Mouse (Mus musculus) G1E (cell line): ENCODE data around the gene Zfp488. TPM values are rescaled to one million over a fixed set of nuclear protein-coding genes. Genes with fewer than 3 reads are reported as not detected.

Source experiments
- ATAC-seq: 2 replicates; pipeline ENCODE4 v1.8.0; 2016; ENCODE audit warnings: mild to moderate bottlenecking; ENCODE audit not compliant: insufficient number of reproducible peaks, poor library complexity, low FRiP score, severe bottlenecking; ENCODE audit errors: extremely low read depth
- DNase-seq: peaks from one replicate; pipeline ENCODE4 v3.0.0; 2012; ENCODE audit warnings: low spot score
- H3K27me3 ChIP-seq: 2 replicates; pipeline ENCODE4 v1.6.1; 2012; ENCODE audit warnings: mild to moderate bottlenecking, low read length, inconsistent platforms; ENCODE audit not compliant: insufficient read depth
- H3K36me3 ChIP-seq: replicated peaks from 2 replicates; pipeline ENCODE3; 2012; ENCODE audit warnings: mild to moderate bottlenecking, inconsistent platforms
- H3K4me1 ChIP-seq: 2 replicates; pipeline ENCODE4 v1.6.1; 2012; ENCODE audit warnings: low read depth, low read length, inconsistent platforms, mixed read lengths; ENCODE audit not compliant: insufficient read depth
- H3K4me3 ChIP-seq: 2 replicates; pipeline ENCODE4 v1.5.1; 2012; ENCODE audit warnings: low read depth, mild to moderate bottlenecking, inconsistent platforms, low read length, moderate library complexity, mixed read lengths
- H3K9me3 ChIP-seq: replicated peaks from 2 replicates; pipeline ENCODE4 v1.6.1; 2012; ENCODE audit warnings: inconsistent platforms
- CTCF ChIP-seq: IDR thresholded peaks from 2 replicates; pipeline ENCODE4 v1.5.1; 2012; ENCODE audit warnings: low read depth, low read length, inconsistent platforms, mixed read lengths
- GATA1 ChIP-seq: IDR thresholded peaks from 2 replicates; pipeline ENCODE4 v1.6.1; 2012; ENCODE audit warnings: borderline replicate concordance, low read length, inconsistent platforms, mixed read lengths
- GATA2 ChIP-seq: IDR thresholded peaks from 2 replicates; pipeline ENCODE4 v1.6.1; 2012; ENCODE audit warnings: low read depth, low read length, inconsistent platforms, borderline replicate concordance
- POLR2AphosphoS5 ChIP-seq: IDR thresholded peaks from 2 replicates; pipeline ENCODE4 v1.6.1; 2012; ENCODE audit warnings: low read depth, low read length, inconsistent platforms; ENCODE audit not compliant: insufficient replicate concordance
- TAL1 ChIP-seq: conservative IDR thresholded peaks from 2 replicates; pipeline ENCODE4 v1.6.1; 2012; ENCODE audit warnings: low read depth, low read length, inconsistent platforms, mixed read lengths
- polyA plus RNA-seq: library from polyadenylated mRNA; stranded (reverse); fragments of >175 nt; gene quantifications from 2 replicates; pipeline ENCODE4 v1.2.3, GENCODE M21; 2012
- total RNA-seq, 2 experiments: library from RNA; stranded (forward) in 1 of 2; stranded (reverse) in 1 of 2; fragments of 200-1000 nt in 1 of 2; fragments of >200 nt in 1 of 2; fragmentation: Nextera tagmentation in 1 of 2; gene quantifications; 2 replicates each; pipeline ENCODE4 v1.2.3; 2014 to 2017

The Zfp488 gene
- total and polyA plus RNA-seq, 3 experiments = 0.05 TPM; not detected in 2

DNA sequence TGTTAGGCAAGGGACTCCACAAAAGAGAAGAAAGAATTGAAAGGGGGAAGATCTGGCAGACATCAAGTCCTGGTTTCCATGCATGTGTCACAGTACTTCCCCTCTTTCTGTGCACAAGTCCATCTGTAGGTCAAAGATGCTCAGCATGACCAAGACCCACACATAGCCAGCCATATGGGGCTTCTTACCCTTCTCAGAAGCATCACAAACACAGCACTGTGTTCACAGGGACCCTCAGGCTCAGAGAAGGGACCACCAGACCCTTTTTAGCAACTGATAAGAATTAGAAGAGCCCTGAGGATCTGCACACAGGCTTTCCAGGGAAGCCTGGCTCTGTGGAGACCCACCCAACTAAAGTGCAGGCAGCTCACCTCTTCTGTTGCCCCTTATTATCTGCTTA is 21.5 kb upstream of the Zfp488 start:
- ATAC-seq (no peak), DNase-seq (no peak)
- Histone ChIP-seq H3K9me3 (peaks cover 48% of the 10 kb centered on the region), H3K27me3 (no peaks in the 10 kb centered on the region), H3K4me1 (no peaks in the 10 kb centered on the region), H3K36me3 (no peaks in the 10 kb centered on the region), H3K4me3 (no peak overlapping the region)
- TF ChIP-seq CTCF (no peak), POLR2AphosphoS5 (no peak), TAL1 (no peak)

DNA sequence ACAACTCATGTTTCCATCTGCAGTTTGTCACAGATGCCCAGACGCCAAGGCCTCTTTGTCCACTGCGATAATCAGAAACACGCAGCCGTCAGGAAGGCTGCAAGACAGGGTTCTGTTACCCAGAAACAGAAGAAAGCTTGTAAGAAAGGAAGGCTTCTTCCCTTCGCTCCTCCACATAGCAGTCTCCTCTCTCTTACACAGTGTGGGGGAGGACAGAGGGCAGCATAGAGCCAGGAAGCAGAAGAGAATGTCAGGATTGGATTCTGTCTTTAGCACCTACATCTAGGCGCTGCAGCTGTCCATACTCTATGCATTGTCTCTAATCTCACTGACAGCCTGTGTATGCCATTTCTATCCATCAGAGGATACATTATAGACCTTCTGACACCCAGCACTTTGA is 18.9 kb upstream of the Zfp488 start:
- Histone ChIP-seq H3K4me1 (no peaks in the 10 kb centered on the region), H3K4me3 (no peak overlapping the region), H3K27me3 (no peaks in the 10 kb centered on the region), H3K9me3 (peaks cover 63% of the 10 kb centered on the region), H3K36me3 (no peaks in the 10 kb centered on the region)
- no peak for TF ChIP-seq GATA2
- TF ChIP-seq GATA1 = no peak
- no peak for TF ChIP-seq CTCF
- no peak for TF ChIP-seq TAL1
- no peak for ATAC-seq
- no peak for DNase-seq

DNA sequence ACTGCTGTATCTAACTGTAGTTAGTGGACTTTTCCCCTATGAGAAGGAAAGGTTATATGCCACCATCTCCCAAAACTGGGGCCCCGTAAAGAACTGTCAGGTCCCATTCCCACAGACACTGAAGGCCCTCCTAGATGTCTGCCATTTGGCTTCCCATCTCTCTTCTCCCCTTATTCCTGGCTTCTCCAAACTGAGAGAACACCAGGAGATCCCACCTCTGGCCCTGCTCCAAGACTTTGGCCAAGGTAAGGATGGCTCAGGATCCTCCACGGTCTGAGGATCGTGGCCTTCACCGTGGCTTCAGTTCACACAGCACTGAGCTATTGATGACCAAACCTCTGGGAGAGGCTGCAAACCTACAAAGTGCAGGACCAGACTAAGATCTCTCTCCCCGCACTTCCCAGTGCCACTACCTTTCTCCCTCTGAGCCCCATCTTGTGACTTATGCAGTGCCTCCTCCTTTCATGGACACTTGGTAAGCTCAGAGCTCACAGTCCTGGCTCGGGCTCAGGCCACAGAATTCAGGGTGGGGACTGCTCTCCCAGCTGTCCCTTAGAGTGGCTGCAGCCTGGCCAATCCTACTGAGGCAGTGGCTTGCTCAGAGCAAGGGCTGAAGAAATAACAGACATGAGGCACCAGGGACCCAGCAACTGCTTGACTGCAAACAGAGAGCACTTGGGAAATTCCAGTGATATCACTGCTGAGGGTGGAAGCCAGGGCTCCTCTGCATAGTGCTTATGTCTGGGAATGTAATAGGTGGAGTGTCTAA is 15.1 kb upstream of the Zfp488 start:
- Histone ChIP-seq H3K4me1 (no peaks in the 10 kb centered on the region), H3K4me3 (no peak overlapping the region), H3K36me3 (no peaks in the 10 kb centered on the region), H3K27me3 (no peaks in the 10 kb centered on the region), H3K9me3 (peaks cover 63% of the 10 kb centered on the region)
- no peak for DNase-seq
- TF ChIP-seq POLR2AphosphoS5 = no peak
- TF ChIP-seq GATA1 = no peak
- no peak for TF ChIP-seq CTCF
- TF ChIP-seq TAL1 = no peak
- no peak for TF ChIP-seq GATA2
- no peak for ATAC-seq

DNA sequence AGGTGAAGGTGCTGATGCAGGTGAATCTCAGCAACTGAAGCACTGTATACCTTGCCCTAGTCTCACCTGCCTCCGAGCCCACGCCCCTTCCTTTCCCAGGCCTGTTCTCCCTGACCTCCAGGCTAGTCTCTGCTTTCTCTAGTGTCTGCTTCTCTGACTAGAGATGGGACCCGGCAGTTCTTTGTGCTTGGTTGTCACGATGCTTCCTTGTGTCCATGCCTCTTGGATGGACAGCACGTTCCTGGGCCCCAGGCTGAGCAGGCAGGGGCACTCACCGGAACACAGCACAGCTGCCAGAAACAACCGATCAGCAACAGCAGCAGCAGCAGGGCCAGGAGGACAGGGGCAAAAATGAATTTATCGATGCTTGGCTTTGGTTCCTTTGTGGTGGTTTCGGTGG is 14.5 kb upstream of the Zfp488 start:
- ATAC-seq (no peak), DNase-seq (no peak)
- TF ChIP-seq POLR2AphosphoS5 (no peak), GATA2 (no peak), CTCF (no peak), TAL1 (no peak), GATA1 (no peak)
- Histone ChIP-seq H3K36me3 (no peaks in the 10 kb centered on the region), H3K4me3 (no peak overlapping the region), H3K9me3 (peaks cover 66% of the 10 kb centered on the region), H3K27me3 (no peaks in the 10 kb centered on the region), H3K4me1 (no peaks in the 10 kb centered on the region)

DNA sequence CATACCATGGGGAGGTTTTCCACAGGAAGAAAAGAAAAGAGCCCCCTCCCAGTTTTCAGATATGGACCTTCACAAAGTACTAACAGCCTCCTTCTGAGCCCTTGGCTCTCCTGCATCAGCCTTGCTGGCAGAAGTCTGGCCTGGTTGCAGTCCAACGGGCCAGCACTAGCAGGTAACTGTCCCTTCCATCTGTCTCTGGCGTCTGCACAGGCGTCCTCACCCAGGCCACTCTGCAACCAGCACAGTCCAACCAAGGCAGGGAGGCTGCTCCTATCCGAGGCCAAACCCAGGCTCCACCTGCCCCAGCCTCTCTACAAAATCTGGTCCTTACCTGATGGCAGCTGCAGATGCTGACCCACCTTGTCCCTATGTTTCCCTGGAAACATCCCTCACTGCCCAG is 13.4 kb upstream of the Zfp488 start:
- DNase-seq = no peak
- no peak for ATAC-seq
- H3K4me1 ChIP-seq = no peaks in the 10 kb centered on the region
- no peak overlapping the region for H3K4me3 ChIP-seq
- peaks cover 66% of the 10 kb centered on the region for H3K9me3 ChIP-seq
- TF ChIP-seq GATA2 (no peak), POLR2AphosphoS5 (no peak), TAL1 (no peak), GATA1 (no peak)
- H3K36me3 ChIP-seq = no peaks in the 10 kb centered on the region
- H3K27me3 ChIP-seq = no peaks in the 10 kb centered on the region

DNA sequence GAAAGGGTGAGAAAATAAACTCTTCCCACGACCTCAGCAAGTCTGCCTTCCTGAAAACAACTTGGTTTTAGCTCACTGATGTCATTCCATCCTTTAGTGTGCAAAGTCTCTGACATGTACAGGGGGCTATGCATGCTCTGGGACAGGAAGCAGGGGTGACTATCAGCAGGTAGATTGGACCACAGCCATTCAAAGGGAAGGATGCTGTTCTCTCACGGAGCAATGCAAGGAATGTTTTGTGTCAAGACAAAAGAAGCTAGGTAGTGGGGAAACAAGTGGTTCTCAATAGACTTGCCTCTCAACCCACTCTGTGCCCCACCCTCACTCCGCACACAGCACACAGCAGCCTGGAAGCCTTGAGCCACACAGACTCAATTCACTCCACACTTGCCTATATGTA is 10.6 kb upstream of the Zfp488 start:
- Histone ChIP-seq H3K36me3 (no peaks in the 10 kb centered on the region), H3K9me3 (peaks cover 50% of the 10 kb centered on the region), H3K4me3 (no peak overlapping the region), H3K27me3 (no peaks in the 10 kb centered on the region), H3K4me1 (no peaks in the 10 kb centered on the region)
- DNase-seq (no peak), ATAC-seq (no peak)
- TF ChIP-seq CTCF (no peak), POLR2AphosphoS5 (no peak), GATA2 (no peak), GATA1 (no peak), TAL1 (no peak)

DNA sequence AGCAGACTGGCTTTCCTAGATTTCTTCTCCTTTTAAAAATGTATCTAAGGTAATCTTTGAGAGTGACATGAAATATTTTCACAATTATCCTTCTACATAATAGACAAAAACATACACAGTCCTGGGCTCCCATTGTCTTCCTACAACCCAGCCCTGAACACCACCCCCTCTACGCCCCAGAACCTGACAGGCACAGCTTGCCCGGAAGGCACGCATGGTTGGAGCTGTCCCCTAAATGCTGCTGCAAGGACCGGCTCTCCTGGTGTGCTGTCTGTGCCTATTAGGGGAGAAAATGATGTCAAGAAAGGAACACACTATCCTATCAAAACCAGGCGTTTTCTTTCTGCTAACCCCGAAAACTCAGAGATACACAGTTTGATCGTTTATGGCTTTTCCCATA is 816 bp downstream of the Zfp488 start:
- no peaks in the 10 kb centered on the region for H3K36me3 ChIP-seq
- ATAC-seq (no peak), DNase-seq (no peak)
- TF ChIP-seq GATA1 (no peak), GATA2 (no peak), TAL1 (no peak), CTCF (no peak), POLR2AphosphoS5 (no peak)
- H3K27me3 ChIP-seq = no peaks in the 10 kb centered on the region
- H3K9me3 ChIP-seq = peaks cover 50% of the 10 kb centered on the region
- H3K4me3 ChIP-seq = no peak overlapping the region
- no peaks in the 10 kb centered on the region for H3K4me1 ChIP-seq
